Mouse (Mus musculus) right cerebral cortex, postnatal 25 days (tissue): ENCODE results near the gene Smg8.
"Not testable (repeated sequence)": the region's sequence is repeated elsewhere in the genome, so short reads cannot be mapped to it uniquely, and the experiment has no call there.

Experiments used
- DNase-seq: peaks from one replicate; pipeline ENCODE4 v3.0.0; 2022

Gene Smg8

DNA sequence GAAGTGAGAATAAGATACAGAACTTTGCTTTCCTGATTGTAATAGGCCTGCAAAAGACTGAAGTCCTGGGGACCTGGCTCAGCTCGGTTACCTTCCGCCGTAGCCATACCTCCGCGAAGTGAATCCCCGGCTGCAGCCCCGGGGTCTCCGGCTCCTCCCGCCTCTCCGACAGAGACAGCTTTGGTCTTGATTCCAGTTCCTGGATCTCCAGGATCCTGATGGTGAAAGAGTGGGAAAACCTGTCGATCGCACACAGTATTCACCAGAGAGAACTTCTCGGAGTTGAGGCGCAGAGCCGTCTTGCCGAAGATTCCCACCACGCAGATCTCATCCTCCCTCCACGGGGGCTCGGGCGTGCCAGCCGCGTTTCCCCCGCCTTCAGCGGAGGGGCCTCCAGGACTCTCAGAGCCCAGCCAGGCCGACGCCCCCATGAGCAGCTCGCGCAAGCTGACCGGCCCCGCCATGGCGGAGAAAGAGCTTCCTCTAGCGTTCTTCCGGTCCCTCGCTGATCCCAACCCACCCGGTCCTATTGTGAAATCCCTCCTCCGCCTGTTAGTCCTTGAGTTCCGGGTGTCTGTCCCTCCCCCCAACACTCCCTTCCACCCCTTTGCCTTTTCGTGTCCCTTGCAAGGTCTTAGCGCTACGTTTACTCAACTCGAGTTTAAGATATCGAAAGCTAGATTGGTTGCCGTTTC is at the start of gene Smg8:
Smg8 (minus strand) TSS at position 485 of the 695 bp plus-strand sequence.
- DNase-seq: peak; percentile 74

- no peak for DNase-seq
Measured at GRCm38 (mm10) chr11:87136233-87136632, 49.7 kb upstream of the Smg8 start.

GRCm38 (mm10) chr11:87126824-87127816 is 40.5 kb upstream of the Smg8 start, which contains the start of gene Trim37:
Gene Trim37 (plus strand): TSS chr11:87127077.
- DNase-seq: peak; percentile 94

DNA sequence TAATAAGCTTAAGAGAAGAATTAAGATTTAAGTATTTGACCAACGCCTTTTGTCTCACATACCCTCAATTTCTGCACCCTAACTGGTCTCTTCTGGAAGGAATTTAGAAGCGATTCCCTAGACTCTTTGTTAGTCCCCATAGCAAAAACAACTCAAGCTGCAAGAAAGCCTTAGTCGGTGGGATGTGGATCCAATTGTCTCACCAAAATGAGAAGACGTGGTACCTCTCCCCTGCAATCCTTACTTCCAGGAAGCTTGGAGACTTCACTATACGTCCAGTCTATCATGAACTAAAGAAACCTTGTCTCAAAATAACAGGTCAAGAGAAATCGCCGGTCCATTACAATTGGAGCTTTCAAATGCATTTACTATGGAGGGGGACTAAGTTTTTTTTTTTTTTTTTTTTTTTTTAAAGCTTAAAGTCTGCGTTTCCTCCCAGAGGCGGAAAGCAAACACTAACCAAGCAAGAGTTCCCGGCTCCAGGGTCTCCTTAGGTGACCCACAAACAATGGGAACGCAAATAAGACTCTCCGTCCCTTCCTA is 39.8 kb upstream of the Smg8 start:
- DNase-seq: no peak

DNA sequence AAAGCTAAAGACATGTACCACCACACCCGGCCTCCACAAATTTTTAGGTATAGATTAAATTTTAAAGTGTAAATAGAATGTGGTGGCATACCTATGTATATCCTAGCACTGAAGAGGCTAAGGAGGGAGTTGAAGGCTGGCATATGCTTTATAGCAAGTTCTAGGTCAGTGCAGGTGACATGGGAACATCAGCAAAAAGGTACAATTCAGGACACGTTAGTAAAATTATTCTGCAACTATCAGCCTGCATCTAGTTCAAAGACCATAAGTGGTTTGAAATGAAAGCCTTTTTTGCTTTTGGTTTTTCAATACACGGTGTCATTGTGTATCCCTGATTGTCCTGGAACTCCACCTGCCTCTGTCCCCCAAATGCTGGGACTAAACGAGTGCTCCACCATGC is 39.0 kb upstream of the Smg8 start:
- no peak for DNase-seq

- no peak for DNase-seq
Measured at GRCm38 (mm10) chr11:87121864-87122263, 35.3 kb upstream of the Smg8 start.

DNA sequence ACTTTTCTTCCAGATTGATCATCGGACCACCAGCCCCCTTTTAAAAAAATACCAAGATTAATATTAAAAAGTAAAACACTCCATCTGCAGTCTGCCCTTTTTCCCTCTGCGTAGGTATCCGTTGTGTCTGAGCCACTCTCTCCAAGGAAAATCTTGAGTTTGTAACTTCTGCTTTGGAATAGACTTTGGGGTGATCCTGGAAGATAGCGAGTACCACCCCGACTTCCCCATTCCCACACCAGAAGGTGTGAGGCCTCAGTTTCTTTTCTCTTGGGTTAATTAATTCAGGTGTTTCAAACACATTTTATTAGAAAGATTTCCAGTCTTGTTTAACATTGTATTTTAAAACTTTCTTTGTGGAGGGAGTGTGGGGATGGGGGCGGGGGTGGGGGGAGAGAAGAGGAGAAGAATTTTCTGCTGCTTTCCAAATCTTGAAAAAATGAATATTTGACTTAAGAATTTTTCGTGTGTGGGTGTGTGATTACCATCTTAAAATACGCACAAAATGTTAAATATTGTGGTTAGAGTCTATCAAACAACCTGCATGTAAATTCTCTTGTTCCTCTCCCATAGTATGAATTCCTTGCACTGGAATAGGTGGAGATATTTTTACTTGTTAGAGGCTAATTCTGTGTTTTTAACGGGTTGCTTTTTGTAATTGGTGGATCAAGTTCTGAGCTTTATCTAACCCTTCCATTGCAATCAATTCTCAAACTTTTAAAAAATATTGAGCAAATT is 23.8 kb upstream of the Smg8 start:
- DNase-seq: no peak

GRCm38 (mm10) chr11:87109519-87110171 is 23.1 kb upstream of the Smg8 start:
- peak; percentile 36 for DNase-seq

DNA sequence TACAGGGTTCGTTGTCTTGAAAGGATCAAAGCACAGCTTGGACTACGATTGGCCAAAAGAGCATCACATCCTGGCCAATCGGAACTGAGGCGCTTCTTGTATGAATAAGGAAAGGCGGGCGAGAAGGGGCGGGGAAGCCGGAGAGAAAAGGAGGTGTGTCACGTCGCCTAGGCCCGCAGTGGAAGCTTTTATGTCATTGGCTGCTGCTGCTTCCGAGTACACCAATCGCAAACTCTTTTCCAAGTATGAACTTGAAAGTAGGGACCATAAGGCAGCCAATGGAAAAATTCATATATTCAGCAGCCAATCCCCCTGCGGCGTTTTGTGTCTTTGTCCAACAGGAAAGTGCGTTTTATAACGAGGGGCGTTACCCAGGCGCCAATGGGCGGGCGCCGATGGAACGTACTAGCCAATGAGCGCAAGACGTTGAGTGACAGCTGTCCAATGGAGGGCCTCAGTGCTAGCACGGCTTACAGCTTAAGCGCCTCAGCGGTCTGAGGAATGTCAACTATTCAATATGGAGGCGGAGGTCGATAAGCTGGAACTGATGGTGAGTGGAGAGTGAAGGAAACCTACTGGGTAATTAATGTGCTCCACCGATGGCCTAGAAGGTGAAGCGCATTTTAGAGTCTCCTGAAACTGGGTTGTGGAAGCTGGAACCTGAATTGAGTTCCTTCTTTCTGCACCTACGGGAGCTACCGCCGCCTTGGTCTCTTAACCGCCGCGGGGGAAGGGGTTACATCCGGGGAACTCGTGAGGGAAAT is 22.4 kb upstream of the Smg8 start, which contains the start of gene Ska2:
Ska2 (plus strand) TSS at position 480 of the 764 bp plus-strand sequence.
- DNase-seq: peak; percentile 96

- DNase-seq: no peak
Measured at GRCm38 (mm10) chr11:87108409-87108754, 21.8 kb upstream of the Smg8 start, which contains the start of gene Prr11. Gene Prr11 (minus strand): TSS chr11:87108708.

- no peak for DNase-seq
Measured at GRCm38 (mm10) chr11:87087142-87087541, 568 bp upstream of the Smg8 start.

DNA sequence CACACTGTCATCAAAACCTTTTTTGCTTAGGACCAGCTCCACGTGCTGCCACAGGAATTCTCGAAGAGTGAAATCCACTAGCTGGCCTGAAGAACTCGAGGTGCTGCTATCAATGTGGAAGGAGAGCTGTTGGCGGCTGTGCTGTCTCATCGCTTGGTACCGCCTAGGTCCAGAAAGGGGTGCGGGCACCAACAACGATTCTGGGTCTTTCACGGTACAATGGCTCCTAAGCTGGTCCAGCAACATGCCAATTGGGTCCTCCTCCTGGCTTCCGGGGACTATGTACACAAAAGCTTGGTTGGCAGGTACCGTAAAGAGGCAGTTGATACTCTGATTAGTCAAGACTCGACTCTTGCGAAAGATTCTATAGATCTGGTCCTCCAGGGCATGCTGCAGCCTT is 1.1 kb downstream of the Smg8 start:
- DNase-seq: no peak

DNA sequence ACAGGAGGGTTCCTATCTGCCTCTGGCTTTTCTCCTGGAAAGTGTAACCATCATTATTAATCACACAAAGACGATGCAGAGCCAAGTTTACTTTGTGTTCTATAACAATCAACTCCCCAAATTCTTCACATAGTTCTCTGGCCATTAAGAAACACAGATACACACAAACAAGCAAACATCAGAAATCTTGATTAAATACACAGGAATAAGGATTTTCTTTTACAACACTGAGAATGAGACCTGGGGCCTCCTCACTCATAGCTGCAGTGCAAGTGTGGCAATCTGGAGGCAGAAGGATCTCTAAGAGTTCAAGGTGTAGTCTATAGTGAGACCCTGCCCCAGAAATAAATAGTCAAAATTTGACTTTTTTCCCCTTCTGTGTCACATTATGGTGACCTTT is 2.9 kb downstream of the Smg8 start:
- no peak for DNase-seq

DNA sequence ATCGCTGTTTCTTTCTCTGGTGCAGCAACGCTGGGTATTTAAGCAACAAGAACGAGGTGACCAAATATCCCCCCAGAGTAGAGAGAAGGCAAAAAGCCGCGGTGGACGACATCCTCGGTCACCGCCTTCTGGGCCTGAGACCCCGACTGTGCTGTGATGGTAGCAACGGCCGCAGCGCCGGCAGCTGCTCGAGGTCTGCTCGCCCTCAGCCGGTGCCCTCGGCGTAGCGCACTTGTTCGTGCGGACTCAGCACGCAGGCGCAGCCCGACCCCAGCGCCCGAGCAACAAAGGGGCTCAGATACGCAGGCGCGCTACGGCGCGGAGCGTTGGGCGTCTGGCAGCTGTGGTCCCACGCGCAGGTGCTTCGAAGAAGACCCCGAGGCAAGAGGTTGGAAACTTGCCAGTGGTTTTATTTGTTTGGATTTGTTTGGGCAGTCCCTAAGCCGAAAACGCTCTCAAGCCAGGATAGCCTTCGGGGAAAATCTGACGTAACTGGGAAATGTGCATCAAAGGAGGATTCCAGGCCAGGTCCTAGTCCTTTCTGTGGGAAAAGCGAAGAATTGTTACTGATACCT is 12.6 kb downstream of the Smg8 start, which contains the start of gene Gdpd1:
Gdpd1 (minus strand) TSS at position 197 of the 575 bp plus-strand sequence.
- peak; percentile 88 for DNase-seq

- DNase-seq: peak; percentile 80
Measured at GRCm38 (mm10) chr11:87073343-87073865, 13.2 kb downstream of the Smg8 start.

GRCm38 (mm10) chr11:87062087-87062486 is 24.5 kb downstream of the Smg8 start:
- no peak for DNase-seq

DNA sequence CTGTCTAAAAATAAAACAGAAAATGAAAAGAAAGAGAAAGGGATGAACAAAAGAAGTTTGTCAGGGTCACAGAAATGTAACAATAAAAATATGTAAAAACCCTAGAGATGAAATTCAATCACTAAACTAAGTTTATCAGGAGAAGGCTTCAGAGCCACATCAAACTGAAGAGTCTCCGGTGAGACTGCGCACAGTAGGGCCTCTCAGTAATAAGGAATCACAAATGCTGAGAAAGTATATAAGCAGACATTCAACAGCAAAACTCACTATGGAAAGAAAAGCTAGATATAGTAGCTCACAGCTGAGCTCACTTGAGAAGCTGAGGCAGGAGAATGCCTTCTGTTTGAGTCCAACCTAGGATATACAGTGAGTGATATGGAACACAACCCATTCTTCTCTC is 26.2 kb downstream of the Smg8 start:
- no peak for DNase-seq

DNA sequence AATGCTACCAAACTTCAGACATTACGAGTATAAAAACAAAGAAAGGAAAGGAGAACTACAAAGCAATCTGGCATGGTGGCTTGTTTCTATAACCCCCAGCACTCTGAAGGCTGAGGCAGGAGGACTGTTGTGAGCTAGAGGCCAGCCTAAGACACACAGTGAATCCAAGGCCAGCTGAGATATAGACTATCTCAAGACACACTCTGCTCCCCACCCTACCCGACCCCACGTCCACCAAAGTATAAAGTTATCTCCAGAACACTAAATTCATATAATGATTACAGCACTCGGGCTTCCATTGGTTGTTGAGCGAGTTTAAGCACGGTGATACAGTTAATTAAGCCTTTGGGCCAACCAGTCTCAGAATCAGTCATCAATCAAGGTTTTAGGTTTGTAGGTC is 30.3 kb downstream of the Smg8 start:
- no peak for DNase-seq

- not testable (repeated sequence) for DNase-seq
Measured at GRCm38 (mm10) chr11:87048900-87049299, 37.7 kb downstream of the Smg8 start.

- no peak for DNase-seq
Measured at GRCm38 (mm10) chr11:87046968-87047367, 39.6 kb downstream of the Smg8 start.

GRCm38 (mm10) chr11:87043052-87043451 is 43.5 kb downstream of the Smg8 start:
- DNase-seq: no peak
